Mouse (Mus musculus): ENCODE data around the gene Olfr1404. TPM values are rescaled to one million over a fixed set of nuclear protein-coding genes. Genes with fewer than 3 reads are reported as not detected.
"Not testable (repeated sequence)": the region's sequence is repeated elsewhere in the genome, so short reads cannot be mapped to it uniquely, and the experiment has no call there.

The Olfr1404 gene
- polyA plus RNA-seq (2012; rRNA removed): not detected in 2 replicates

GRCm38 (mm10) chr1:173212092-173212491 lies at the start of gene Olfr1404:
Gene Olfr1404, plus strand, starts transcription at chr1:173212392.
- DNase-seq (ENCODE audit: low read depth): no peak

GRCm38 (mm10) chr1:173174154-173174842 lies 37.9 kb upstream of the Olfr1404 start:
- DNase-seq (ENCODE audit: low read depth): no peak

More at GRCm38 (mm10) chr1:173212092-173212491, at the start of gene Olfr1404:
- no peak for TF ChIP-seq CTCF (IDR thresholded peaks at IDR 0.05; ENCODE audit: borderline replicate concordance, extremely low read depth, insufficient read depth, insufficient read length)
- TF ChIP-seq POLR2A (IDR thresholded peaks at IDR 0.05; ENCODE audit: borderline replicate concordance, extremely low read depth, insufficient read depth, insufficient read length, poor library complexity, severe bottlenecking): no peak

GRCm38 (mm10) chr1:173190540-173190939 lies 21.7 kb upstream of the Olfr1404 start, which contains the start of gene Olfr1406:
Gene Olfr1406, minus strand, starts transcription at chr1:173190640.
- TF ChIP-seq CTCF (IDR thresholded peaks at IDR 0.05; ENCODE audit: borderline replicate concordance, extremely low read depth, insufficient read depth, insufficient read length) (no peak), POLR2A (IDR thresholded peaks at IDR 0.05; ENCODE audit: borderline replicate concordance, extremely low read depth, insufficient read depth, insufficient read length, poor library complexity, severe bottlenecking) (no peak)
- DNase-seq (ENCODE audit: low read depth): no peak

More at GRCm38 (mm10) chr1:173174154-173174842, 37.9 kb upstream of the Olfr1404 start:
- TF ChIP-seq POLR2A (IDR thresholded peaks at IDR 0.05; ENCODE audit: borderline replicate concordance, extremely low read depth, insufficient read depth, insufficient read length, poor library complexity, severe bottlenecking) (no peak), CTCF (IDR thresholded peaks at IDR 0.05; ENCODE audit: borderline replicate concordance, extremely low read depth, insufficient read depth, insufficient read length) (no peak)

GRCm38 (mm10) chr1:173192059-173192458 lies 20.1 kb upstream of the Olfr1404 start:
- no peak for DNase-seq (ENCODE audit: low read depth)
- TF ChIP-seq CTCF (IDR thresholded peaks at IDR 0.05; ENCODE audit: borderline replicate concordance, extremely low read depth, insufficient read depth, insufficient read length) (no peak), POLR2A (IDR thresholded peaks at IDR 0.05; ENCODE audit: borderline replicate concordance, extremely low read depth, insufficient read depth, insufficient read length, poor library complexity, severe bottlenecking) (no peak)

- no peak for DNase-seq (ENCODE audit: low read depth)
- TF ChIP-seq POLR2A (IDR thresholded peaks at IDR 0.05; ENCODE audit: borderline replicate concordance, extremely low read depth, insufficient read depth, insufficient read length, poor library complexity, severe bottlenecking): no peak
- no peak for TF ChIP-seq CTCF (IDR thresholded peaks at IDR 0.05; ENCODE audit: borderline replicate concordance, extremely low read depth, insufficient read depth, insufficient read length)
Observed at GRCm38 (mm10) chr1:173196359-173196758, 15.8 kb upstream of the Olfr1404 start.

- peak; percentile 1 for DNase-seq (ENCODE audit: low read depth)
- TF ChIP-seq POLR2A (IDR thresholded peaks at IDR 0.05; ENCODE audit: borderline replicate concordance, extremely low read depth, insufficient read depth, insufficient read length, poor library complexity, severe bottlenecking) (no peak), CTCF (IDR thresholded peaks at IDR 0.05; ENCODE audit: borderline replicate concordance, extremely low read depth, insufficient read depth, insufficient read length) (no peak)
Observed at GRCm38 (mm10) chr1:173197508-173197907, 14.7 kb upstream of the Olfr1404 start, which contains the start of gene Olfr218. Gene Olfr218, plus strand, starts transcription at chr1:173197808.

- TF ChIP-seq POLR2A (IDR thresholded peaks at IDR 0.05; ENCODE audit: borderline replicate concordance, extremely low read depth, insufficient read depth, insufficient read length, poor library complexity, severe bottlenecking) (no peak), CTCF (IDR thresholded peaks at IDR 0.05; ENCODE audit: borderline replicate concordance, extremely low read depth, insufficient read depth, insufficient read length) (no peak)
- DNase-seq (ENCODE audit: low read depth): no peak
Observed at GRCm38 (mm10) chr1:173216481-173216880, 4.3 kb downstream of the Olfr1404 start.

- no peak for DNase-seq (ENCODE audit: low read depth)
- TF ChIP-seq CTCF (IDR thresholded peaks at IDR 0.05; ENCODE audit: borderline replicate concordance, extremely low read depth, insufficient read depth, insufficient read length) (no peak), POLR2A (IDR thresholded peaks at IDR 0.05; ENCODE audit: borderline replicate concordance, extremely low read depth, insufficient read depth, insufficient read length, poor library complexity, severe bottlenecking) (no peak)
Observed at GRCm38 (mm10) chr1:173227081-173227480, 14.9 kb downstream of the Olfr1404 start, which contains the start of gene Fcer1a. Gene Fcer1a, minus strand, starts transcription at chr1:173227214.

- DNase-seq (ENCODE audit: low read depth): not testable (repeated sequence)
Observed at GRCm38 (mm10) chr1:173237004-173237403, 24.8 kb downstream of the Olfr1404 start.

- no peak for DNase-seq (ENCODE audit: low read depth)
- TF ChIP-seq CTCF (IDR thresholded peaks at IDR 0.05; ENCODE audit: borderline replicate concordance, extremely low read depth, insufficient read depth, insufficient read length) (no peak), POLR2A (IDR thresholded peaks at IDR 0.05; ENCODE audit: borderline replicate concordance, extremely low read depth, insufficient read depth, insufficient read length, poor library complexity, severe bottlenecking) (no peak)
Observed at GRCm38 (mm10) chr1:173249888-173250287, 37.7 kb downstream of the Olfr1404 start.

- no peak for TF ChIP-seq POLR2A (IDR thresholded peaks at IDR 0.05; ENCODE audit: borderline replicate concordance, extremely low read depth, insufficient read depth, insufficient read length, poor library complexity, severe bottlenecking)
- TF ChIP-seq CTCF (IDR thresholded peaks at IDR 0.05; ENCODE audit: borderline replicate concordance, extremely low read depth, insufficient read depth, insufficient read length): no peak
Observed at GRCm38 (mm10) chr1:173265701-173266100, 53.5 kb downstream of the Olfr1404 start, which contains the start of gene Olfr418. Gene Olfr418, plus strand, starts transcription at chr1:173266001.

More at GRCm38 (mm10) chr1:173265701-173266100, 53.5 kb downstream of the Olfr1404 start, which contains the start of gene Olfr418:
- DNase-seq (ENCODE audit: low read depth): no peak

Other genes starting within 250 kb of the Olfr1404 start
- not detected in 2 replicates for gene Olfr1408, start 75.0 kb upstream of the Olfr1404 start, polyA plus RNA-seq (2012; rRNA removed)
- gene Olfr1406, start 21.8 kb upstream of the Olfr1404 start, polyA plus RNA-seq (2012; rRNA removed): not detected in 2 replicates
- gene Olfr218, start 14.6 kb upstream of the Olfr1404 start, polyA plus RNA-seq (2012; rRNA removed): not detected in 2 replicates
- not detected in 2 replicates for gene Fcer1a, start 14.8 kb downstream of the Olfr1404 start, polyA plus RNA-seq (2012; rRNA removed)
- gene Olfr418, start 53.6 kb downstream of the Olfr1404 start, polyA plus RNA-seq (2012; rRNA removed): not detected in 2 replicates
- not detected in 2 replicates for gene Mptx2, start 65.4 kb downstream of the Olfr1404 start, polyA plus RNA-seq (2012; rRNA removed)
- gene Ackr1, start 121.4 kb downstream of the Olfr1404 start, polyA plus RNA-seq (2012; rRNA removed): 87.4 and 106 TPM in 2 replicates
- 3.2 and 5.3 TPM in 2 replicates for gene Aim2, start 138.5 kb downstream of the Olfr1404 start, polyA plus RNA-seq (2012; rRNA removed)
- 282 and 393 TPM in 2 replicates for gene Cadm3, start 155.3 kb downstream of the Olfr1404 start, polyA plus RNA-seq (2012; rRNA removed)